Mouse (Mus musculus): ENCODE measurements around the gene Tmem248. TPM values are rescaled to one million over a fixed set of nuclear protein-coding genes. Genes with fewer than 3 reads are reported as not detected.
"Not testable (repeated sequence)": the region's sequence is repeated elsewhere in the genome, so short reads cannot be mapped to it uniquely, and the experiment has no call there.

Gene Tmem248
- total RNA-seq, 2 experiments from 2014 or later, result 42.3 to 43.3 TPM

GRCm38 (mm10) chr5:130255799-130256525, 39.1 kb downstream of the Tmem248 start:
- DNase-seq (ENCODE audit: low spot score in 2 of 2), result not testable (repeated sequence)

- DNase-seq (ENCODE audit: low spot score in 2 of 2), result peak; percentile 91 to 95
Measured at GRCm38 (mm10) chr5:130256678-130257271, 39.9 kb downstream of the Tmem248 start.

GRCm38 (mm10) chr5:130257303-130257702, 40.4 kb downstream of the Tmem248 start:
- DNase-seq (ENCODE audit: low spot score in 2 of 2), result no peak

- DNase-seq (ENCODE audit: low spot score in 2 of 2), result no peak
Measured at GRCm38 (mm10) chr5:130263454-130263853, 46.6 kb downstream of the Tmem248 start.

GRCm38 (mm10) chr5:130264433-130265005, 47.6 kb downstream of the Tmem248 start:
- DNase-seq (ENCODE audit: low spot score in 2 of 2), result no peak

- peak in 1 of 2 experiments; percentile 48 for DNase-seq (ENCODE audit: low spot score in 2 of 2)
Measured at GRCm38 (mm10) chr5:130266651-130267050, 49.8 kb downstream of the Tmem248 start.

- DNase-seq (ENCODE audit: low spot score in 2 of 2), result no peak
Measured at GRCm38 (mm10) chr5:130267316-130267715, 50.4 kb downstream of the Tmem248 start.

- DNase-seq (ENCODE audit: low spot score in 2 of 2), result peak in 1 of 2 experiments; percentile 49
Measured at GRCm38 (mm10) chr5:130268976-130269375, 52.1 kb downstream of the Tmem248 start.

- DNase-seq (ENCODE audit: low spot score in 2 of 2), result no peak
Measured at GRCm38 (mm10) chr5:130272344-130272743, 55.5 kb downstream of the Tmem248 start.

- peak in 1 of 2 experiments; percentile 34 for DNase-seq (ENCODE audit: low spot score in 2 of 2)
Measured at GRCm38 (mm10) chr5:130273046-130273445, 56.2 kb downstream of the Tmem248 start.

- peak in 1 of 2 experiments; percentile 72 for DNase-seq (ENCODE audit: low spot score in 2 of 2)
Measured at GRCm38 (mm10) chr5:130275509-130275908, 58.6 kb downstream of the Tmem248 start.

GRCm38 (mm10) chr5:130278011-130278472, 61.2 kb downstream of the Tmem248 start:
- DNase-seq (ENCODE audit: low spot score in 2 of 2), result no peak

GRCm38 (mm10) chr5:130283079-130283732, 66.3 kb downstream of the Tmem248 start:
- no peak for DNase-seq (ENCODE audit: low spot score in 2 of 2)

GRCm38 (mm10) chr5:130288106-130288505, 71.2 kb downstream of the Tmem248 start:
- no peak for DNase-seq (ENCODE audit: low spot score in 2 of 2)

- DNase-seq (ENCODE audit: low spot score in 2 of 2), result no peak
Measured at GRCm38 (mm10) chr5:130290242-130290641, 73.4 kb downstream of the Tmem248 start.

- DNase-seq (ENCODE audit: low spot score in 2 of 2), result peak; percentile 76 to 82
Measured at GRCm38 (mm10) chr5:130290775-130291174, 73.9 kb downstream of the Tmem248 start.

- DNase-seq (ENCODE audit: low spot score in 2 of 2), result peak in 1 of 2 experiments; percentile 57
Measured at GRCm38 (mm10) chr5:130292976-130293375, 76.1 kb downstream of the Tmem248 start.

Data from layer of hippocampus, adult 18-20 months (tissue).